Mouse (Mus musculus): ENCODE measurements around the gene Fli1. TPM values are rescaled to one million over a fixed set of nuclear protein-coding genes. Genes with fewer than 3 reads are reported as not detected.

Gene Fli1
- total and polyA plus RNA-seq, 3 experiments = 13.8 to 171 (median 24.3) TPM

- peak; percentile 31; the same call in 1 of the 2 replicates for TF ChIP-seq USF1 (IDR thresholded peaks at IDR 0.05; ENCODE audit: low read depth, low read length)
- TF ChIP-seq TBP (IDR thresholded peaks at IDR 0.05; ENCODE audit: low read depth, low read length) = no peak
- no peak for TF ChIP-seq POLR2AphosphoS2 (IDR thresholded peaks at IDR 0.05; ENCODE audit: low read length)
- no peak for TF ChIP-seq RCOR1 (IDR thresholded peaks at IDR 0.05; ENCODE audit: low read depth, low read length)
- no peak for TF ChIP-seq USF2 (IDR thresholded peaks at IDR 0.05; ENCODE audit: borderline replicate concordance in 1 of 2, insufficient read depth in 1 of 2, low read depth in 1 of 2, low read length in 2 of 2)
- TF ChIP-seq MAX (IDR thresholded peaks at IDR 0.05; ENCODE audit: low read length) = peak; percentile 90
- no peak for TF ChIP-seq POLR2A (IDR thresholded peaks at IDR 0.05; ENCODE audit: control insufficient read depth in 1 of 2, insufficient read depth in 1 of 2, low read depth in 1 of 2, low read length in 2 of 2, poor library complexity in 1 of 2)
- TF ChIP-seq HCFC1 (IDR thresholded peaks at IDR 0.05; ENCODE audit: low read depth, low read length) = no peak
- no peak for TF ChIP-seq ETS1 (IDR thresholded peaks at IDR 0.05; ENCODE audit: low read depth, low read length)
- TF ChIP-seq MXI1 (IDR thresholded peaks at IDR 0.05; ENCODE audit: low read depth, low read length) = no peak
- no peak for TF ChIP-seq POLR2AphosphoS5 (IDR thresholded peaks at IDR 0.05; ENCODE audit: borderline replicate concordance, low read depth, low read length)
- no peak for TF ChIP-seq E2F4 (IDR thresholded peaks at IDR 0.05; ENCODE audit: borderline replicate concordance, low read depth, low read length)
- TF ChIP-seq NRF1 (IDR thresholded peaks at IDR 0.05; ENCODE audit: insufficient read depth, low read depth, low read length, poor library complexity, severe bottlenecking) = no peak
- peak; percentile 72; the same call in 1 of the 2 replicates for TF ChIP-seq MYC (IDR thresholded peaks at IDR 0.05; ENCODE audit: low read depth, low read length)
- no peak for TF ChIP-seq MAFK (IDR thresholded peaks at IDR 0.05; ENCODE audit: borderline replicate concordance, low read depth, low read length)
- no peak for TF ChIP-seq KAT2A (conservative IDR thresholded peaks at IDR 0.05; ENCODE audit: low read depth, low read length)
- TF ChIP-seq EP300 (IDR thresholded peaks at IDR 0.05; ENCODE audit: low read depth in 1 of 2, low read length in 2 of 2) = no peak
- peak; percentile 80 to 95 (median 84) for TF ChIP-seq CTCF (IDR thresholded peaks at IDR 0.05 in 2 of 3, conservative IDR thresholded peaks at IDR 0.05 in 1 of 3; ENCODE audit: control insufficient read depth in 1 of 3, insufficient read depth in 1 of 3, low read depth in 2 of 3, low read length in 3 of 3, poor library complexity in 1 of 3, severe bottlenecking in 1 of 3)
- no peak for TF ChIP-seq MEF2A (IDR thresholded peaks at IDR 0.05; ENCODE audit: extremely low read depth, insufficient replicate concordance, low read depth, low read length, poor library complexity, severe bottlenecking)
- no peak for TF ChIP-seq ELF1 (IDR thresholded peaks at IDR 0.05; ENCODE audit: low read depth, low read length)
- no peak for TF ChIP-seq SIN3A (IDR thresholded peaks at IDR 0.05; ENCODE audit: low read length)
- peak; percentile 85 for TF ChIP-seq RAD21 (IDR thresholded peaks at IDR 0.05; ENCODE audit: low read depth, low read length)
These were observed 47.2 kb upstream of the Fli1 start (continued) for GRCm38 (mm10) chr9:32589900-32590299.

- no peak overlapping the region for H3K27ac ChIP-seq (ENCODE audit: control insufficient read depth, low read depth, low read length)
- TF ChIP-seq ZMIZ1 (IDR thresholded peaks at IDR 0.05; ENCODE audit: low read depth, low read length) = no peak
- TF ChIP-seq CTCF (IDR thresholded peaks at IDR 0.05 in 2 of 3, conservative IDR thresholded peaks at IDR 0.05 in 1 of 3; ENCODE audit: control insufficient read depth in 1 of 3, insufficient read depth in 1 of 3, low read depth in 2 of 3, low read length in 3 of 3, poor library complexity in 1 of 3, severe bottlenecking in 1 of 3) = peak; percentile 52 to 78 (median 64)
- peak; percentile 9 for TF ChIP-seq RAD21 (IDR thresholded peaks at IDR 0.05; ENCODE audit: low read depth, low read length)
- peak; percentile 56 for TF ChIP-seq SMC3 (IDR thresholded peaks at IDR 0.05; ENCODE audit: low read depth, low read length)
- no peak overlapping the region for H3K9ac ChIP-seq (ENCODE audit: control insufficient read depth, low read depth, low read length, poor library complexity, severe bottlenecking)
- H3K27me3 ChIP-seq (ENCODE audit: control insufficient read depth in 1 of 2, insufficient read depth in 2 of 2, low read length in 2 of 2) = no peaks in the 10 kb centered on the region
- no peaks in the 10 kb centered on the region for H3K79me2 ChIP-seq (ENCODE audit: control insufficient read depth, insufficient read depth, low read length, poor library complexity)
- no peaks in the 10 kb centered on the region for H3K36me3 ChIP-seq (ENCODE audit: control insufficient read depth in 1 of 2, insufficient read depth in 2 of 2, low read length in 2 of 2)
- peak; percentile 64 for DNase-seq (ENCODE audit: low read depth, low spot score)
- no peak overlapping the region for H3K4me3 ChIP-seq (ENCODE audit: control insufficient read depth in 1 of 2, insufficient read depth in 1 of 2, low read depth in 2 of 2, low read length in 2 of 2)
- no peaks in the 10 kb centered on the region for H3K9me3 ChIP-seq (replicated peaks; ENCODE audit: insufficient read depth, low read length)
- no peaks in the 10 kb centered on the region for H3K4me1 ChIP-seq (ENCODE audit: control insufficient read depth in 1 of 2, insufficient read depth in 2 of 2, low read length in 2 of 2)
These were observed 42.7 kb upstream of the Fli1 start for GRCm38 (mm10) chr9:32585357-32585756.
